Mouse (Mus musculus): ENCODE measurements around the gene Tceal8.
A peak's percentile ranks its signal among the peaks of the same experiment; 100 is the strongest.

Tceal8 gene

DNA sequence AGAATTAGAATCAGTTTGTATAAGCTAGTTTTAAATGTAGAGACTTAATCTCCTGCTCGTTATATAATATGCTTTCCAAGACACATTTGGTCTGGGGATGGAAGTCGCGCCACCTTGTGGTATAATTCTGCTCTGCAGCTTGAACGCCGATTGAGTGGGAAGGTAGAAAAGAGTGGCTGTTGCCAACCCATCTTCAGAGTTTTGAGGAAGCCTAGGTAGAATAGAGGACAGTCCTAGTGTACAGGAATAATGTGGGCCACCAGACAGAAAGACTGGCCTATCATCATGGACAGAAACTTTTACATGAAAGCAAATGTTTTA lies 44.4 kb downstream of the Tceal8 start:
- peak; percentile 50 for DNase-seq (ENCODE audit: low spot score)

DNA sequence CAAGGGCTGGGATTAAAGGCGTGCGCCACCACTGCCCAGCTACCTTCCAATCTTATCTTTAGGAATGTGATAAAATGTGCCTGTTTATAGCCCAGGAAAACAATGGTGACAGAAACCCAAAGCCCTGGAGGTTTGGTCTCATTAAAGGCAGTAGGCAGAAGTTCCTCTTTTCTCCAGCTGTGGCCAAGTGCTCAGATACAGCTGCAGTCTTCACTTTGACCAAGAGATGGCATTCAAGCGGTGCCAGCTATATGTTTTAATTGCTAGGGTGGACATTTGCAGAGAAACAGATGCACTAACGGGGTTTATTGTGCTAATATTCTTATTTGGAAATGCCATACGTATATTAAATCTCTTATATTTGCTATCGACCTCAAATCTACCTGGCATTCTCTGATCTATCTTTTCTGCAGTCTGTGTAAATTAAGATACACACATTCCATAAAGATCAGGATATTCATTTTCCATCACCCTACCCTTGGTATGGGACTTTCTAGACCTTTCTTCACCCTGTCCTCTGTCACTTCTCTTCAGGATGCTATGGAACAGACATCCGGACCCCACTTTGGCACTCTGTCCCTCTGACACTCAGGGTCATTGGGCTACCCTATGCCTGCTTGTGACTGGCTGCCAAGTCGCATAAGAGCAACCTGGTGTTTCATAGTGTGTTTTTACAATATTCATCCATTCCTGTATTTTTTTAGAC lies 45.0 kb downstream of the Tceal8 start:
- DNase-seq (ENCODE audit: low spot score): no peak
